Mouse (Mus musculus) neural tube, embryonic 13.5 days (tissue): ENCODE measurements around the gene Adamts16. TPM values are rescaled to one million over a fixed set of nuclear protein-coding genes. Genes with fewer than 3 reads are reported as not detected.
"Not testable (repeated sequence)": the region's sequence is repeated elsewhere in the genome, so short reads cannot be mapped to it uniquely, and the experiment has no call there.

Source experiments
- ATAC-seq: fragments of 200-750 bp; cut with Nextera tagmentation; 2 replicates; pipeline ENCODE4 v1.8.0; 2017; ENCODE audit warnings: low read depth, mild to moderate bottlenecking, moderate TSS enrichment, moderate library complexity
- H3K27ac ChIP-seq: fragments of 300-500 bp; sonication (generic); replicated peaks from 2 replicates; pipeline ENCODE4 v1.5.1; 2015; ENCODE audit warnings: moderate library complexity, mild to moderate bottlenecking, inconsistent platforms
- H3K27me3 ChIP-seq: fragments of 300-500 bp; sonication (generic); 2 replicates; pipeline ENCODE4 v1.6.1; 2015; ENCODE audit warnings: mild to moderate bottlenecking, inconsistent platforms
- H3K36me3 ChIP-seq: fragments of 300-500 bp; sonication (generic); 2 replicates; pipeline ENCODE4 v1.6.1; 2015; ENCODE audit warnings: mild to moderate bottlenecking, inconsistent platforms
- H3K4me1 ChIP-seq: fragments of 300-500 bp; sonication (generic); replicated peaks from 2 replicates; pipeline ENCODE4 v1.6.1; 2015; ENCODE audit warnings: inconsistent platforms
- H3K4me2 ChIP-seq: fragments of 300-500 bp; sonication (generic); 2 replicates; pipeline ENCODE4 v1.6.1; 2015; ENCODE audit warnings: inconsistent platforms, mild to moderate bottlenecking, moderate library complexity
- H3K4me3 ChIP-seq: fragments of 300-500 bp; sonication (generic); 2 replicates; pipeline ENCODE4 v1.5.1; 2015; ENCODE audit warnings: mild to moderate bottlenecking, inconsistent platforms
- H3K9ac ChIP-seq: fragments of 300-500 bp; sonication (generic); 2 replicates; pipeline ENCODE4 v1.6.1; 2015; ENCODE audit warnings: moderate library complexity, mild to moderate bottlenecking, inconsistent platforms
- H3K9me3 ChIP-seq: fragments of 300-500 bp; sonication (generic); 2 replicates; pipeline ENCODE4 v1.6.1; 2016; ENCODE audit warnings: inconsistent platforms
- WGBS: fragments of 180-500 bp; shearing (Covaris S2); methylation state at CpG from one replicate; pipeline ENCODE4 v1.1.7; 2015; 5-methylcytosine and 5-hydroxymethylcytosine counted together
- polyA plus RNA-seq: library from polyadenylated mRNA; unstranded; fragments of >200 nt; fragmentation: Nextera tagmentation; extraction: Ambion mirVana; gene quantifications from 2 replicates; pipeline ENCODE4 v1.2.1, GENCODE M21; 2015

Gene Adamts16
- 4.3 and 5.0 TPM in 2 replicates for polyA plus RNA-seq

GRCm38 (mm10) chr13:70841421-70841904, at the start of gene Adamts16:
Gene Adamts16 (minus strand): TSS chr13:70841811.
- Histone ChIP-seq H3K4me2 (peak within 1 kb of the TSS; percentile 75), H3K27ac (no peak within 1 kb of the TSS), H3K9me3 (no peaks in the 10 kb centered on the region), H3K4me3 (peak within 1 kb of the TSS; percentile 49), H3K27me3 (peaks cover 34% of the 10 kb centered on the region), H3K36me3 (no peaks in the 10 kb centered on the region), H3K4me1 (peaks cover 19% of the 10 kb centered on the region), H3K9ac (peak within 1 kb of the TSS; percentile 70)
- ATAC-seq, result peak; percentile 60
- WGBS, result 4% methylated on average over 18 of the region's 18 CpGs

GRCm38 (mm10) chr13:70887136-70887535, 45.5 kb upstream of the Adamts16 start:
- Histone ChIP-seq H3K36me3 (no peaks in the 10 kb centered on the region), H3K27ac (no peak overlapping the region), H3K9ac (no peak overlapping the region), H3K4me2 (no peak overlapping the region), H3K4me1 (peaks cover 17% of the 10 kb centered on the region), H3K9me3 (no peaks in the 10 kb centered on the region), H3K4me3 (no peak overlapping the region), H3K27me3 (no peaks in the 10 kb centered on the region; the same call in 1 of the 2 replicates)
- WGBS, result 82% methylated on average over 1 of the region's 1 CpGs
- no peak for ATAC-seq

DNA sequence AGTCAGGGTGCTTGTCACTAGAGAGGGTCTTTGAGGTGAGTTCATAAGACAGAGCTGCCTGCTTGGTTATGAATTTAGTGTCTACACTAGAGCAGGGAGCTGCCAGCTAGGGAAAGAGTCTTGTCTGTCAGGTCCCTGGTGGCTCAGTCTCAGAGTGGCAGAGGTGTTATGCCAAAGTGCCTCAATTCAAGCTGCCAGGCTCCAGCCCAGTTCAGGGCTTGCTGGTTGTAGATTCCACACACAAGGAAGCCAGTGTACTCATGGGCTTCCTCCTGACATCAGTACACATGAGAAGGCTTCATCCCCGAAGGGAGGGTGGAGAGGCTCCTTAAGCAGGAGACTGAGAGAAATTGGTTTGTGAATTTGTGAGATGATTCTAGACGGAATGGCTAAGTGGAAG, 43.4 kb upstream of the Adamts16 start:
- H3K4me3 ChIP-seq, result no peak overlapping the region
- WGBS, result 93% methylated on average over 2 of the region's 2 CpGs
- H3K27me3 ChIP-seq, result no peaks in the 10 kb centered on the region

GRCm38 (mm10) chr13:70883891-70884890, 42.6 kb upstream of the Adamts16 start:
- H3K36me3 ChIP-seq, result no peaks in the 10 kb centered on the region
- no peak overlapping the region for H3K4me2 ChIP-seq
- H3K27ac ChIP-seq, result peak overlapping the region; percentile 52
- 58% methylated on average over 12 of the region's 12 CpGs for WGBS
- H3K9ac ChIP-seq, result no peak overlapping the region
- H3K4me3 ChIP-seq, result no peak overlapping the region
- peaks cover 17% of the 10 kb centered on the region for H3K4me1 ChIP-seq
- no peaks in the 10 kb centered on the region for H3K9me3 ChIP-seq
- H3K27me3 ChIP-seq, result no peaks in the 10 kb centered on the region
- ATAC-seq, result peak; percentile 90; the same call in 1 of the 2 replicates

More for the DNA sequence above, 43.4 kb upstream of the Adamts16 start:
- H3K9ac ChIP-seq, result no peak overlapping the region
- no peak for ATAC-seq
- no peaks in the 10 kb centered on the region for H3K9me3 ChIP-seq
- H3K27ac ChIP-seq, result no peak overlapping the region
- H3K4me2 ChIP-seq, result no peak overlapping the region
- peaks cover 17% of the 10 kb centered on the region for H3K4me1 ChIP-seq
- no peaks in the 10 kb centered on the region for H3K36me3 ChIP-seq

- H3K9ac ChIP-seq, H3K36me3 ChIP-seq, H3K27me3 ChIP-seq, H3K4me2 ChIP-seq, ATAC-seq, H3K4me3 ChIP-seq, H3K9me3 ChIP-seq, H3K27ac ChIP-seq: not testable (repeated sequence)
- WGBS, result 41% methylated on average over 2 of the region's 2 CpGs
- peaks cover 16% of the 10 kb centered on the region for H3K4me1 ChIP-seq
Observed at GRCm38 (mm10) chr13:70879971-70880370, 38.4 kb upstream of the Adamts16 start.

- Histone ChIP-seq H3K4me2 (no peak overlapping the region), H3K9ac (no peak overlapping the region), H3K4me3 (no peak overlapping the region), H3K9me3 (no peaks in the 10 kb centered on the region), H3K36me3 (no peaks in the 10 kb centered on the region), H3K27ac (no peak overlapping the region), H3K27me3 (no peaks in the 10 kb centered on the region), H3K4me1 (no peaks in the 10 kb centered on the region)
- 95% methylated on average over 1 of the region's 1 CpGs for WGBS
- ATAC-seq, result no peak
Observed at GRCm38 (mm10) chr13:70877550-70877913, 35.9 kb upstream of the Adamts16 start.

DNA sequence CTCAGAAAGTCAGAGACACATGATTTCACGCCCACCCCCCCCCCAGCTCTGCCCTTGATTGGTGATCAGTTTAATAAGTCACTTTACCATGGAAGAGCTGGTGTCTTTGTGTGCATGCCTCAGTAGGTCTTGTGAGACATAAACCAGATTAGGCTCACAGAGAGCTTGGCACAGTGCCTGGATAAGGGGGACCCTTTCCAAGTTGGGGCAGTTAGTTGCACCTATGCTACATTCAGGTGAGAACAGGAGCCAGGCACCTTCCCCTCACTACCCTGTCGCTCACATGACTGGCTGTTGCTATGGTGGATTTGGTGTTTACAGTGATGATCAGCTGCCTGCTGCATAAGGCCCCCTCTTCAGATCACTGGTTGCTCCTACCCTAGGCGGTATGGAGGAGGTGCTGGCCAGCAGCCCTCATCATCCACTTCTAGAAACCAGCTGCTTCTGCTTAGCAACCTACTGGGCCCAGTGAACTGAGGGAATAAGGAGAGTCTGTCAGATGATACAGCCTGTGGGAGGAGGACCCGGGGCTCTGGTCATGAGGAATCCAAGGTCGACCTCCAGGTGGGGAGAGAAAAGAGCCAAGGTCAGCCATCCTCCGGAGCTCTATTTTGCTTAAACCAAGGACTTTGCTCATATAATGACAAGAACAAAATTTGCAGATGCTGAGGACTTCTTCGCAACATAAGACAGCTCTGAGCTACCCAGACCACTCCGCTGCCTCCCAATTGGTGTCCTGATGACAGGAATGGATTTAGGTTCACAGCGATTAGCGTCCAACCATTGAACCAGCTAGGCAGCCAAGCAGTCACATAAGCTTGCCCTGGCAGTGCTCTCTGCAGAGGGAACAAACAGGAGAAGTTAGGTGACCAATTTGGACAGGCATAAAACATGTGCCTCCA, 35.3 kb upstream of the Adamts16 start:
- Histone ChIP-seq H3K9me3 (no peaks in the 10 kb centered on the region), H3K27me3 (no peaks in the 10 kb centered on the region), H3K27ac (no peak overlapping the region), H3K9ac (no peak overlapping the region), H3K4me1 (no peaks in the 10 kb centered on the region), H3K36me3 (no peaks in the 10 kb centered on the region), H3K4me2 (no peak overlapping the region), H3K4me3 (no peak overlapping the region)
- 88% methylated on average over 10 of the region's 10 CpGs for WGBS
- no peak for ATAC-seq

DNA sequence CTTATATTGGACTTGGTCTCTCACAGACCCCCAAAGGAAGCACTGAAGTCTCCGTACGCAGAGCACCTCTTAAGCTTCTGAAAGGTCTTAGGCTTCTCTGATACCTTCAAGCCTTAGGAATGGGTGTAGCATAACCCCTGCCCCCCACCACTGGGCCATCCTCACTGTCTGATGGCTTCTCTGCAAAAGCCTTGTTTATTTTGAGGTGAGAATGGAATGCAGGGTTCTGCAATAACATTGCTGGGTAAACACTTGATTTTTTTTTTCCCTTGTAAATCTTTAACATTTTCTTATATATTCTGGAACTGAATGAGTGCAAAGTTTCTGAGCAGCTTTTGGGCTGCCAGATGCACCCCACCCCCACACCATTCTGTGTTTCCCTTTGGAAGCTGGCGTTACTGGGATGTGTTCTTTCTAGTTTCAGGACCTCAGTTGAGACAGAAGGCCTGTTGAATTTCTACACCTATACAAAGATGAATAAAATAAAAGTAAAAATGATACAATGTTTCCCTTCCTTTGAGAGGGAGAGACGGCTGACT, 33.9 kb upstream of the Adamts16 start:
- Histone ChIP-seq H3K36me3 (no peaks in the 10 kb centered on the region), H3K4me3 (no peak overlapping the region), H3K9me3 (no peaks in the 10 kb centered on the region), H3K27ac (no peak overlapping the region), H3K9ac (no peak overlapping the region), H3K27me3 (no peaks in the 10 kb centered on the region), H3K4me1 (0 out of 2 replicates have a peak, but pooled peaks cover 7% of the 10 kb centered on the region), H3K4me2 (no peak overlapping the region)
- no peak for ATAC-seq
- WGBS, result 94% methylated on average over 4 of the region's 4 CpGs

- Histone ChIP-seq H3K36me3 (no peaks in the 10 kb centered on the region), H3K27ac (no peak overlapping the region), H3K4me2 (no peak overlapping the region), H3K4me1 (0 out of 2 replicates have a peak, but pooled peaks cover 7% of the 10 kb centered on the region), H3K9me3 (no peaks in the 10 kb centered on the region), H3K4me3 (no peak overlapping the region), H3K27me3 (no peaks in the 10 kb centered on the region), H3K9ac (no peak overlapping the region)
- ATAC-seq, result no peak
Observed at GRCm38 (mm10) chr13:70874741-70875140, 33.1 kb upstream of the Adamts16 start.

DNA sequence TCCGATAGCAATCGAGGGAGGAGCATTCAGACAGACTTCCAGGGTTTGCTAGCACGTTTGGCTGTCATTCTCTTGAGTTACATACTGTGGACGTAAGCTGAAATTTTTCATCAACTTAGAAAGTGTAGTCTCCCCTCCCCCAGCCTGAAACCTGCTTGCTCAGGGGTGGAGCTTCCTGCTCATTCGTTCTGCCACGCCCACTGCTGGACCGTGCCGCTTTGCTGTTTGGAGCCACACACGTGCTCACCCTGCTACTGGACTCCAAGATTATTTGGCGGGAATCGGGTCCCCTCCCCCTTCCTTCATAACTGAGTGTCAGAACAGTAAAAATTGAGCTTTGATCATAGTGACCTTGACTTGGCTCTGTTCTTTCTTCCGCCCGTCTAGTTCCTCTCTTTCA, 32.2 kb upstream of the Adamts16 start:
- not testable (repeated sequence) for H3K27me3 ChIP-seq, H3K36me3 ChIP-seq, H3K4me1 ChIP-seq, H3K4me2 ChIP-seq, ATAC-seq, H3K27ac ChIP-seq, H3K4me3 ChIP-seq, H3K9ac ChIP-seq, H3K9me3 ChIP-seq
- 76% methylated on average over 13 of the region's 13 CpGs for WGBS

DNA sequence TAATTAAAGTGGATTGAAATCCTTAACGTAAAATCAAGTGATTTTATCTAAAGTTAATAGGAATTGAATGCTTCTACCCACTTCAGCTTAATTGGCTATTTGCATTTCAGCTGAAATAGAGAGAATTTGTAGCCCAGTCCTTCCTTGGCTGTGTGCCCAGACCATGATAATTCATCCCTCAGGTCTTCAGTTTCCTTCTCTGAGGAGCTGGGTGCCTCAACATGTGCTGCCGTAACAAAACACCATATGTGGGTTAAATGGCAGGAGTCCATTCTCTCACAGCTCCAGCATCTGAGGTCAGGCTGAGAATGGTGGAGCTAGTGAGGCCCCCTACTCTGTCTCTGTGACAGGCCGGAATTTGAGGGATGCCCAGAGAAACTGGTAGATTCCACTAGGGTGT, 29.4 kb upstream of the Adamts16 start:
- 0 out of 2 replicates have a peak, but pooled peaks cover 7% of the 10 kb centered on the region for H3K4me1 ChIP-seq
- H3K4me3 ChIP-seq, result no peak overlapping the region
- 0 out of 2 replicates have a peak, but pooled peaks have one; percentile 43 for ATAC-seq
- H3K27ac ChIP-seq, result no peak overlapping the region
- WGBS, result 31% methylated on average over 3 of the region's 3 CpGs
- H3K27me3 ChIP-seq, result no peaks in the 10 kb centered on the region
- H3K9me3 ChIP-seq, result no peaks in the 10 kb centered on the region
- H3K36me3 ChIP-seq, result no peaks in the 10 kb centered on the region
- no peak overlapping the region for H3K4me2 ChIP-seq
- H3K9ac ChIP-seq, result no peak overlapping the region
